Mouse (Mus musculus) adrenal gland, postnatal 10 days (tissue): ENCODE data around the gene Cct5. TPM values are rescaled to one million over a fixed set of nuclear protein-coding genes. Genes with fewer than 3 reads are reported as not detected.
"Not testable (repeated sequence)": the region's sequence is repeated elsewhere in the genome, so short reads cannot be mapped to it uniquely, and the experiment has no call there.

ENCODE experiments used
- DNase-seq: peaks from one replicate; pipeline ENCODE4 v3.0.0; 2021; ENCODE audit warnings: mixed read lengths
- total RNA-seq, 2 experiments: library from RNA; stranded (reverse); gene quantifications; 2 replicates each; pipeline ENCODE4 v1.2.3; 2021

Gene Cct5
- total RNA-seq, 2 experiments from 2014 or later, result 272 to 290 TPM

GRCm38 (mm10) chr15:31601279-31601645, 342 bp downstream of the Cct5 start:
- no peak for DNase-seq

GRCm38 (mm10) chr15:31599834-31600233, 1.8 kb downstream of the Cct5 start:
- no peak for DNase-seq

GRCm38 (mm10) chr15:31595651-31596050, 6.0 kb downstream of the Cct5 start:
- DNase-seq, result no peak

GRCm38 (mm10) chr15:31594260-31594659, 7.3 kb downstream of the Cct5 start:
- DNase-seq, result no peak

GRCm38 (mm10) chr15:31592531-31592930, 9.1 kb downstream of the Cct5 start:
- DNase-seq, result no peak

- no peak for DNase-seq
Observed at GRCm38 (mm10) chr15:31590176-31590575, 11.4 kb downstream of the Cct5 start.

GRCm38 (mm10) chr15:31588989-31589640, 12.5 kb downstream of the Cct5 start:
- DNase-seq, result peak; percentile 59

GRCm38 (mm10) chr15:31587789-31588188, 13.8 kb downstream of the Cct5 start:
- no peak for DNase-seq

GRCm38 (mm10) chr15:31586519-31586918, 15.1 kb downstream of the Cct5 start:
- DNase-seq, result peak; percentile 92

GRCm38 (mm10) chr15:31586088-31586487, 15.5 kb downstream of the Cct5 start:
- no peak for DNase-seq

- DNase-seq, result no peak
Observed at GRCm38 (mm10) chr15:31585238-31585637, 16.4 kb downstream of the Cct5 start.

- DNase-seq, result peak; percentile 78
Observed at GRCm38 (mm10) chr15:31583304-31584085, 18.1 kb downstream of the Cct5 start.

- not testable (repeated sequence) for DNase-seq
Observed at GRCm38 (mm10) chr15:31581086-31581485, 20.5 kb downstream of the Cct5 start.

GRCm38 (mm10) chr15:31576076-31576475, 25.5 kb downstream of the Cct5 start:
- DNase-seq, result no peak

GRCm38 (mm10) chr15:31573692-31574091, 27.9 kb downstream of the Cct5 start:
- no peak for DNase-seq

- DNase-seq, result no peak
Observed at GRCm38 (mm10) chr15:31573287-31573686, 28.3 kb downstream of the Cct5 start.

GRCm38 (mm10) chr15:31571906-31572722, 29.5 kb downstream of the Cct5 start:
- DNase-seq, result peak; percentile 69

GRCm38 (mm10) chr15:31570959-31571358, 30.6 kb downstream of the Cct5 start:
- peak; percentile 52 for DNase-seq

GRCm38 (mm10) chr15:31569325-31570022, 32.1 kb downstream of the Cct5 start:
- peak; percentile 81 for DNase-seq

- DNase-seq, result peak; percentile 85
Observed at GRCm38 (mm10) chr15:31568581-31568996, 33.0 kb downstream of the Cct5 start.

- DNase-seq, result no peak
Observed at GRCm38 (mm10) chr15:31567431-31567830, 34.2 kb downstream of the Cct5 start.

- no peak for DNase-seq
Observed at GRCm38 (mm10) chr15:31565786-31566185, 35.8 kb downstream of the Cct5 start.
